In genomic region chr1:39206942-39207341, GRCm38 (mm10) we compare ENCODE assay signal across 9 mouse cellular contexts. TPM values are rescaled to one million over a fixed set of nuclear protein-coding genes. Genes with fewer than 3 reads are reported as not detected.
DNase-seq lines count a peak whose midpoint lies in the region; ATAC-seq and TF ChIP-seq lines count a peak whose summit lies in the region.
"Had no signal": no experiment of that assay in that cellular context is flagged by ENCODE, and none has a peak within 500 bp of the region (broad histone marks: within the 10 kb centered on the region; RNA-seq: fewer than 3 reads in every experiment).

No protein-coding gene starts in this region.

- peak; percentile 35 to 36 for DNase-seq in cerebellum, adult 18-20 months
- DNase-seq in cerebellum, adult 11-12 months = no peak
- peak; percentile 13 for DNase-seq in lung, embryonic 14.5 days
- no peak for DNase-seq in lung, adult 18-20 months
- no peak for DNase-seq in brain, embryonic 14.5 days (ENCODE audit: low read depth)
- DNase-seq in gastrocnemius, postnatal 10 days = no peak

- TF ChIP-seq CTCF in lung, embryonic 14.5 days (IDR thresholded peaks at IDR 0.05; ENCODE audit: low read depth) = no peak
- TF ChIP-seq CTCF in brain, embryonic 14.5 days (IDR thresholded peaks at IDR 0.05; ENCODE audit: borderline replicate concordance, extremely low read depth, insufficient read depth, insufficient read length) = peak; percentile 26; the same call in 1 of the 2 replicates
- TF ChIP-seq CTCF in olfactory bulb, adult 2 months (IDR thresholded peaks at IDR 0.05; ENCODE audit: insufficient read depth, low read depth, low read length) = no peak

- H3K9me3 ChIP-seq in lung, embryonic 14.5 days (ENCODE audit: low read depth, low read length) = no peaks in the 10 kb centered on the region
- H3K9me3 ChIP-seq in kidney, embryonic 15.5 days (replicated peaks) = no peaks in the 10 kb centered on the region
- H3K9me3 ChIP-seq: limb, embryonic 13.5 days had no signal

- H3K4me2 ChIP-seq in lung, embryonic 14.5 days = no peak overlapping the region
- H3K4me2 ChIP-seq in kidney, embryonic 15.5 days = no peak overlapping the region
- H3K4me2 ChIP-seq: limb, embryonic 13.5 days had no signal

- H3K9ac ChIP-seq in lung, embryonic 14.5 days = no peak overlapping the region
- H3K9ac ChIP-seq in kidney, embryonic 15.5 days = no peak overlapping the region
- H3K9ac ChIP-seq: limb, embryonic 13.5 days had no signal

- H3K27me3 ChIP-seq in lung, embryonic 14.5 days (ENCODE audit: insufficient read depth, low read length) = no peaks in the 10 kb centered on the region
- H3K27me3 ChIP-seq in kidney, embryonic 15.5 days = no peaks in the 10 kb centered on the region
- H3K27me3 ChIP-seq: limb, embryonic 13.5 days had no signal

- TF ChIP-seq POLR2A in brain, embryonic 14.5 days (IDR thresholded peaks at IDR 0.05; ENCODE audit: borderline replicate concordance, extremely low read depth, insufficient read depth, insufficient read length, poor library complexity, severe bottlenecking) = no peak
- no peak for TF ChIP-seq POLR2A in olfactory bulb, adult 2 months (IDR thresholded peaks at IDR 0.05; ENCODE audit: insufficient read depth, low read depth, low read length)

- no peaks in the 10 kb centered on the region for H3K36me3 ChIP-seq in lung, embryonic 14.5 days (ENCODE audit: insufficient read depth)
- no peaks in the 10 kb centered on the region for H3K36me3 ChIP-seq in kidney, embryonic 15.5 days
- H3K36me3 ChIP-seq: limb, embryonic 13.5 days had no signal

- H3K4me3 ChIP-seq in lung, embryonic 14.5 days (ENCODE audit: low read depth, low read length) = no peak overlapping the region
- H3K4me3 ChIP-seq in olfactory bulb, adult 2 months (ENCODE audit: insufficient read depth, low read depth, low read length) = no peak overlapping the region
- H3K4me3 ChIP-seq in kidney, embryonic 15.5 days (replicated peaks) = no peak overlapping the region
- H3K4me3 ChIP-seq: limb, embryonic 13.5 days had no signal

- H3K4me1 ChIP-seq in lung, embryonic 14.5 days (ENCODE audit: insufficient read depth) = no peaks in the 10 kb centered on the region
- peaks cover 13% of the 10 kb centered on the region for H3K4me1 ChIP-seq in olfactory bulb, adult 2 months (ENCODE audit: control insufficient read depth, insufficient read depth, low read length)
- no peaks in the 10 kb centered on the region for H3K4me1 ChIP-seq in kidney, embryonic 15.5 days
- H3K4me1 ChIP-seq: limb, embryonic 13.5 days had no signal

- ATAC-seq in lung, embryonic 14.5 days (ENCODE audit: insufficient read depth) = no peak
- ATAC-seq in kidney, embryonic 15.5 days (replicated peaks; ENCODE audit: low FRiP score) = no peak

- 28% methylated on average over 7 of the region's 7 CpGs for WGBS in lung, embryonic 14.5 days
- WGBS in olfactory bulb, adult 2 months = 26% methylated on average over 7 of the region's 7 CpGs
- 36% methylated on average over 7 of the region's 7 CpGs for WGBS in kidney, embryonic 15.5 days

- no peak overlapping the region for H3K27ac ChIP-seq in lung, embryonic 14.5 days (ENCODE audit: low read depth)
- peak overlapping the region; percentile 55 for H3K27ac ChIP-seq in olfactory bulb, adult 2 months (ENCODE audit: insufficient read depth, low read depth, low read length)
- H3K27ac ChIP-seq in kidney, embryonic 15.5 days = no peak overlapping the region
- H3K27ac ChIP-seq: limb, embryonic 13.5 days had no signal

RNA-seq across cellular contexts. Expression of gene Npas2, which starts 13.4 kb away (rescaled TPM):
- 0.30 and 0.59 TPM in 2 replicates for polyA plus RNA-seq in lung, embryonic 14.5 days (2014; fragmentation: Nextera tagmentation; extraction: Ambion mirVana)
- 0.44 and 0.77 TPM in 2 replicates for polyA plus RNA-seq in brain, embryonic 14.5 days (2012; rRNA removed)
- not detected in 2 replicates for polyA plus RNA-seq in olfactory bulb, adult 2 months (2012; ENCODE audit: insufficient read depth, insufficient read length, low replicate concordance, missing spikeins)
- total RNA-seq in gastrocnemius, postnatal 10 days (2021) = 1 to 10 TPM; 3.9 to 4.5 TPM
- polyA plus RNA-seq in kidney, embryonic 15.5 days (2015; fragmentation: Nextera tagmentation; extraction: Ambion mirVana) = 0.92 and 1.2 TPM in 2 replicates

Comparison
In these comparisons a context has a peak if more than half of its experiments do, and no peak if none do; other contexts are left out.
1. DNase-seq: peak in cerebellum, adult 18-20 months (2 of 2) and lung, embryonic 14.5 days (single experiment); none in cerebellum, adult 11-12 months (single experiment), lung, adult 18-20 months (0 of 2), brain, embryonic 14.5 days (single experiment) and gastrocnemius, postnatal 10 days (single experiment).